Mouse (Mus musculus): ENCODE measurements around the gene Tmem207.
"Not testable (repeated sequence)": the region's sequence is repeated elsewhere in the genome, so short reads cannot be mapped to it uniquely, and the experiment has no call there.

Gene Tmem207

DNA sequence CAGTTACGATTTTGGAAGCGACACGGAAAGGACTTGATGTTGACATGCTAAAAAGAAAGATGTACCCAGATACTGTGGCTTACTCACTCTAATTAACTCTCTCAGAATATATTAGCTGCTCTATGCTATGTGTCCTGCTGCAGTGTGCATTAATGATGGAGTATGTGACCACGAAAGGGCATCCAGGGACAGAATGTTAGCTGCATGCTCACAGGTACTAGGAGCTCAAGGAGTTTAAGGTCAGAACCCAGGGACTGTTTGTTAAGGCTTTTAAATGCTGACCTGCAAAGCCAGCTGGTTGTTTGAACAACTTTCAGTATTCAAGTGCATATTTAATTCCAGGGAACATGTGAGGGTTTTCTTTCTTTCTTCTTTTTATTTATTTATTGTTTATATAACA lies at the start of gene Tmem207:
TSS of gene Tmem207 (minus strand) at position 101 of the 400 bp plus-strand sequence.
- DNase-seq (ENCODE audit: low spot score) = no peak

DNA sequence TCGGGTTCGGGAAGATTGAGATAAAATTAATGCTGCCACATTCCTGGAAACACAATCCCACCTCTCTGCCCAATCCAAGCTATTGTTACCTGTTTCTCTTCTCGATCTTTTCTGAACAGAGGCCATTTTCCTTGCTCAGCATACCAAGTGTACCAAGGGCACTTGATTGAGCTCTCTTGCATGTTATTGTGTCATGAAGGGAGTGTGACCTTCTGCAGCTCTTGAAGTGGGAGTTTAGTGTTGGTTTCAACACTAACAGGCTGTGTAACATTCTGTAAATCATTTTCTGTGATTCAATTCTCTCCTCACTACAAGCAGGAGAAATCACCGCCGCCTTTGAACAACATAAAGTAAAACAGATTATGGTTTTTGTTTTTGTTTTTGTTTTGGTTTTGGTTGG lies 47.6 kb upstream of the Tmem207 start:
- no peak for DNase-seq (ENCODE audit: low spot score)

DNA sequence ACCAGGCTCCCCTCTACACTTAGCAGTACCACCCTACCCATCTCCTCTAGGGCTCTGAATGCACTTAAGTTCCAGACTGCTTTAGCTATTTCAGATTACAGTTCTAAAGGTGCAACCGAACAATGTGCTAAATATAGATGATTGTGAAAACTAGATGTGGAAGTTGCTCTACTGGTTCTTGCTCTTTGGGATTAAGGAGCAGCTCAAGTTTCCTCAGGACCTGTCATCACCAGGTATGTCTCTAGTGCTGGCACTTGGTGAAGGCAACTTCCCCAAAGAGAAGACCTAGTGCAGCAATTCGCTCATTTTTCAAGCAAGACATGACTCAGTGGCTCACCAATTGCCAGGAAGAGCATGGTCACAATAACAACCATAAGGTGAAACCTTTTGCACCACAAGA lies 45.3 kb upstream of the Tmem207 start:
- DNase-seq (ENCODE audit: low spot score) = no peak

DNA sequence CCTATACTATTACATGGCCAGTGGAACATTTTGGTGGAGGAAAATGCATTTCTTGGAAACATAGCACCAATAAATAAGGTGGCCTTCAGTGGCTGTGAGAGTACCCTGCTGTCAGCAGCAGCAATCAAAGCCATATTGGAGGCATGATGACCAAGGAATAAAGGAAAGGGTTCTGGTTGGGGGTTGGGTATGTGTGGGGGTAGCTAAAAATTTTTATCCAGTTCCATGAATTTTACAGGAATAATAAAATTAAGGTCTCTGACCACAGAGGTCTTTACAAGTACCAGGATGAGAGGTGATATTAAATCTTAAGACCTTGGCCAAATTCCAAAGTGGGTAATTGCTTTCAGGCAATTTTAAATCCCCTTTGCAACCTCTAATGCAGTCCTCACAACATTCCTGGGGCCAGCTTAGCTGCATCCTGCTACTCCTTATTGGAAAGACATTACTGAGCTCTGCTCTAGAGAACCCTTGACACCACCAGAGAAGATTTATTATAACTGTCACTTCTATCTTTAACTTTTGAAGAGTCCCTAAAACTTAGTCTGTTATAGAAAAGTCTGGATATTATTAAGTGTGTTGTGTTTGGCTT lies 42.9 kb upstream of the Tmem207 start:
- DNase-seq (ENCODE audit: low spot score) = no peak

DNA sequence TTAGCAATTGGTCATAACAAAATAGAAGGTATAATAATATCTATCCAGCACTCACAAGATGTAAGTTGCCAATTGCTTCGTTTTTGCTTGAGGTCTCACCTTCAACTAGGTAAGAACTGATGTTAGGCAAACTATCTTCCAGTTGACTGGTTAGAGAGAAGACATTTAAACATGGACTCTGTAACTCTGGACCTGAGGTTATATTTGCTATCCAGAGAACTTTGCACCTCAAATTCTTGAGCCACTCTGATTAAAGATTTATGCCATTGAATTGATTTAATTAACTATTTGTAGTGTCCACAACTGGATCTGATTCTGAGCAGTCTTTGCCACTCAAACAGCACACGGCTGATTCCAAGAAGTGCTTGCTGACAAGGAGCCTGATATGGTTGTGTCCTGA lies 36.2 kb upstream of the Tmem207 start:
- DNase-seq (ENCODE audit: low spot score) = no peak

DNA sequence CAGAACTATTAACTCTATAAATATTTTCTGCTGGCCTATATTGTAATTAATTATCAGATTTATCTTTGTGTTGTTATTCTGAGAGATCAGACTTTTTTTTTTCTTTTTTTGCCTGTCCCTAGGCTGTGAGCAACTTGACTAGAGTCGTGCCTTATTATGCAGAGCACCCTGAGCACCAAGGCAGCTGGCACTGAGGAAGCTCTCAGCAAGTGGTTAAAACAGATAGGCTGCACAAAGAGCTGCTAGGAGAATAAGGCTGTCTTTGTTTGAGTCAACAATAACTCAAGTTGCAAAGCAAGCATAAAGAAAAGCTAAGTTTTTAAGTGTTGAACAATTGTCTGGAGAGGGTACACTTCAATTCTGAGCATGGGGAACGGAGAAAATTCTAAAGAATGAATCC lies 35.2 kb upstream of the Tmem207 start:
- DNase-seq (ENCODE audit: low spot score) = no peak

DNA sequence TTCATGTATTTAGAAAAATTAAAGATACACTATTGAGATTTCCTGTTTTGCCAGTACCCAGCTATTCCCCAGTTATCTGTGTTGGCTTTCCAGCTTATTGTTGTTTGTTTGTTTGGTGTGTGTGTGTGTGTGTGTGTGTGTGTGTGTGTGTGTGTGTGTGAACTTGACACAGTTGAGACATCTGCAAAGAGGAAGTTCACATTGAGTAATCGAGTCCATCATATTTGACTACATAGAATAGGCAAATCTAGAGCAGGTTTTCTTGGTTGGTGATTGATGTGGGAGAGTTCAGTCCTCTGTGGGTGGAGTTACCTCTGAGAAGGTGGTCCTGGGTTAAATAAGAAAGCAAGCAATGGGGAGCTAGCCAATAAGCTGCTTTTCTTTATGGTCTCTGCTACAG lies 32.2 kb upstream of the Tmem207 start:
- no peak for DNase-seq (ENCODE audit: low spot score)

DNA sequence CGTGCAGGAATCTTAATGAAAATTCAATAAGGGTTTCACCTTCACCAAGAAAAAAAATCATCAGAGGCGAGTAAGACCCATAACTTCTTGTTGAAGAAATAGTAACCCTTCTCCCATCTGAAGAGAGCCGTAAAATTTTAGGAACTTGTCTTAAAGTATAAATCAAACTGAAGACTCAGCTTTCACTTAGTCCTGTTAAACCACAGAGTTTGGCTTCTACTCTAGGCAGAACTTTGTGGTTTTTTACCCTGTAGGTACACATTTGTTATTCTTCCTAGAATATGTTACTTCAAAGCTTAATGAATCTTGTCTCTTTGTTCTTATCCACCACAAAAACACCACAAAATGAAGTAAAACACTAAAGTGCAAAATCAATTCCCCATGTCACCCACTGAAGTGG lies 25.7 kb upstream of the Tmem207 start:
- DNase-seq (ENCODE audit: low spot score) = no peak

DNA sequence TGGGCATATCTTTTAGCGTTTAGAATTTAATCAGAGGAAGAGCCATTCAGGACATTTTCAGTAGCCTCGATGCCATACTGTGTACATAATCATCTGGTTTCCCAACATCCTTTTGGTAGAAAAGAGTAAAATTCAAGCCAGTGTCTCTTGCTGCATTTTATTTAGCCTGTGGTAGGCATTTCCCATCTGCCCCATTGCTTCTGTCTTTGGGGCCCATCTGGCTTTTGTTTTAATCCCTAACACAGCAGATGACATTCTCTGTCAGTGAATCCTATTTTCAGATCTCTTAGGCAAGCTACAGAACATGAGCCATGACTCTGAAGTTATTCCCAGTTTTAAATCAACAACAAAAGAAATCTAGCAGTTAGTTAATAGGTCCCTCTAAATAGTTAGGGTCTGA lies 22.7 kb upstream of the Tmem207 start:
- DNase-seq (ENCODE audit: low spot score) = peak; percentile 70

DNA sequence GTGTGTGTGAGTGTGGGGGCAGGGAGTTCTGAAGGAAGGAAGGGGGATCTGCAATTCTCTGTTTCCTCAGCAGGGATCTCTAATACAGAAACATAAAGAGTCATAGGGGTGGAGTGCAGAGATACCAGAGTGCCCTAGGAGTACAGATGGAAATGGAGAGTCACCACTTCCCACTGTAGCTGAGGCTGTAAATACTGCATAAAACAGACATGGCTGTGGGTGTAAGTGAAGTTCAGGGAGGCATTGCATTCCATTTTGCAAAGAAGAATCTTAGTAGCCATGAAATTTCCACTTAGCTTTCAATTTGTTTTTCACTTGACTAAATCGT lies 20.3 kb upstream of the Tmem207 start:
- DNase-seq (ENCODE audit: low spot score) = no peak

DNA sequence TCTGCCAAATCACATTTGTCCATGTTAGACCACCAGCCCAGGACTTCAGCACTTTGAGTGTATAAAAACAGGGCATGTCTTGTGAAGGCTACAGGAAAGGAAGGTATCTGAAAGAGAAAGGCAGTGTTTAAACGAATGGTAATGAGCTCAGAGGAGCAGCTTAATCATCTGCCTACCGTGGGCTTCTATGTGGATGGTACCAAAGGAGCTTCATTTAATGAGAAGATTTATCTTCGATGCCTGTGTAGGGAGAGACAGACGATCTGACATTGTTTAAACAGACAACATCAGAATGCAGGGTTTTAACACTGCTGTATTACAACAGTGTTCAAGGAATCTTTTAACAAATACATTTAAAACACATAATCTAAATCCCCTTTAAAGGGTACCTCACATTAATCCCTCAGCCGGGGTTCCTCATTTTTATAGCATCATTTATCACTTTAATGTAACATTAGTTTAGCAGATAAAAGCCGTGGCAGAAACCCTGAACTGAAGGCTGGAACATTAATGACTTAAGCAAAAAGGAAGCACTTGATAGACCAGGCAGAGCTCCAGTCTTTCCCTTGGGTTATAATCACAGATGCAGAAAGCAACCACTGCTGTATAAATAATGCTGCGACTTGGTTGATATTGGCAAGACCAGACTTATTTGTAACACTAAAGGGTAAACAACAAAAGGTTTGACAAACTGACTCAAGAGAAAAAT lies 19.8 kb upstream of the Tmem207 start:
- no peak for DNase-seq (ENCODE audit: low spot score)

DNA sequence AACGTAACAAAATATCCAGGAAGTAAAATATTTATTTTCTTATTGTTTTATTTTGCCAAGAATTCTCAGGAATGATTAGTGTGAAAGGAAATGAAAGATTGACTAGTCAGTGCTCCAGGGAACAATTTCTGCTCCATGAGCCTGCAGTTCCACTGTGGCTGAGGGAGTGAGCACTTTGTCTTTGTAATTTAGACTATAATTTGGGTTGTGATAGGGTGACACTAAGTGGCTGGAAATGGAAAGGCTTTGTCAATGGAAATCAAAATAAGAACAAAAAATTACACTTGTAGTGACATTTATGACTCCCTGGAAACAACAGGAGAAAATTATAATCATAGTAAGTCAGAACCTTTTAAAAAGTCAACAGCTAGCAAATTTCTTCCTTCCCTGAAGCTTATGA lies 5.7 kb upstream of the Tmem207 start:
- no peak for DNase-seq (ENCODE audit: low spot score)

DNA sequence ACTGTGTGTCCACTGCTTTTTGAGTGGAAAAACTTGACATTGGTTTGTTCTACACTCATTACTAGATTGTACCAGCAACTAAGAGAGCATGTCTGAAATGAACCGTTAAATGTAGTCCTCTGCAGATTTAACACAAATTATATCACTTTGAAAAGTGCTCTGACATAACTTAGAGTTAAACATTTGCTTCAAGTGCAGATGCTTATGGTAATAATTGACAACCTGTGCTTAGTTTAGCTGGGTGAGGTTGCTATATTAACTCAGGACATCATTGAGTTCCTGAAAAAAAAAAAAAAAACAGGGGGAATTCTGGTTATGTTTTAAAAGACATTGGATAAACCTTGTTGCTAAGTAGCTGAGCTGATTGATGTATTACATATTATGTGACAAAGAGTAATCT lies 3.9 kb upstream of the Tmem207 start:
- DNase-seq (ENCODE audit: low spot score) = no peak

DNA sequence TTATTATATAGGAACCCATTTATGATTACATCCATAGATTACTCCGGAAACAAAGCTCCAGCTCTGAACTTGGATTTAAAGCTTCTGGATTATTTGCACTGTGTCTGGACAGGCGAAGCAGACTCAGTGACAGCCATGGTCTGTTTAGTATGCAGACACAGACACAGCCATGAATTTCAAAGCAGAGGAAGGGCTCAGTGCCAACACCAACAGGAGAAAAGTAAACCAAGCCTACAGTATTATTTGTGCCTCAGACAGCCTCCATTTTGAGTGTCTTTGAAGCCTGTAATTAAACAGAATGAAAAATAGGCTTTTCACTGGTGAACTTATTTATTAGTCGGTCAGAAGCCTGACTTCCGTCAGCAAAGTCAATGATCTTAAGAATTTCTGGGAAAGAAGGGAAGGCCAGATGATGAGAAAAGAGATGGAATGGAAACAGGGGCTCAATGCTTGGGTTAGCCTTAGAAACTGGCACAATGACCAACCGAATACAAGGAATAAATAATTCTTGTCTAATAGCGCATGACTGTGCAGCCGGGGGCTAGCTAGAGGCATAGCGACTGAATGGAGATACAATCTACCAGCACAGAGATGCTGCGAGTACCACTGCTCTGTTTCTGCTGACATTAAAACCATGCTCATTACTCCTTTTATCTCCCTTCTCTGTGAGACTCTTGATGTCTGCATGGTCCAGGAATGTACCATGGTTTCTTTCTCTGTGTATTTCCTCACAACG lies 1.5 kb upstream of the Tmem207 start:
- DNase-seq (ENCODE audit: low spot score) = no peak

DNA sequence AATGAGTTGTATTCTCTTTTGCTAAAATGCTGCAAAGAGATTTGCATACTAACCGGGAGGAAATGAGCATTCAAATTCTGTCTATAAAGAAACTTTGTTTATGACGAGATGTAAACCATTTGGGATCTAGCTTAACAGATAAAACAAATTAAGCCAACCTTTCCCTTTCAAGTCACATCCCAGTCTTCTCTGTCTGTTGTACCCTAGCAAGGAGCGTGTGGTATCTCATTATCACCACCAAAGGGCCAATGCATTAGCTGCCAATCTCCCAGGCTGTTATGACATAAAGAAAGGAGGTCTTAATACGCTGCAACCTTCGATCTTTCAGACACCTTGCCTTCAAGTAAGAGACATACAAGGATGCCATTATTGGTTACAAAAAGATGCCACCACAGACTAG lies 737 bp downstream of the Tmem207 start:
- DNase-seq (ENCODE audit: low spot score) = no peak

DNA sequence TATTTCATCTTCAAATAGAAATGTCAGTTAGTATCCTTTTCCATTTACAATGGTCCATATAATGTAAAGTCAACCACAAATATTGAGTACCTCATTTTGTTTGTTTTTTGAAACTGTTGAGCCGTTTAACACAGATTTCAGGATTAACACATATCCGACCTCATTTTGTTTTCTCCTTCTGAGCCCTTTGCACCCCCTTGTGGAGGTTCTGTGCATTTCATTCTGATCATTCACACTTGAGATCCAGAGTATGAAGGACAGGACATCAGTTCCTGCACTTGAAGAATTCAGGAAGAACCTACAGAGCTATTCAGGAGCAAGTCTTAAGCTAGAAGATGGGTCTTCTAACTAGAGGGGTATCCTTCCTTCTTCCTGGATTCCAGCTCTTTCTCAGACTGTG lies 7.0 kb downstream of the Tmem207 start:
- peak; percentile 51 for DNase-seq (ENCODE audit: low spot score)

DNA sequence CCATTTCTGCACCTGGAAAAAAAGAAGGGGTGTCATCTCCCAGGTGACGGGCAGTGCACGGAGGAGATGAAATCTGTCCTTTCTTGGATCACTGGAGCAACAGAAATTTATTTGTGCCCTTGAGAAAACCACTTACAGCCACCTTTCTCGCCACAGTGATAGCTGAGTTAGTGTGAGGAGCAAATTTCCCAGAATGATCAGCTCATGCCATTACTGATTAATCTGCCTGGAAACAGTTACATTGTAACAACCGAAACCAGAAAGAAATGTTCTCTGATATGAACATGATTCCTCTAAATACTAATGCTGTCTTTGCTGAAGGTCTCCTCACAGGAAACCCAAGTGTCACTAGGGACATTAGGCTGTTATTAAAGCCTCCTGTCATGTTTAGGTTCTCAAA lies 21.6 kb downstream of the Tmem207 start:
- DNase-seq (ENCODE audit: low spot score) = no peak

DNA sequence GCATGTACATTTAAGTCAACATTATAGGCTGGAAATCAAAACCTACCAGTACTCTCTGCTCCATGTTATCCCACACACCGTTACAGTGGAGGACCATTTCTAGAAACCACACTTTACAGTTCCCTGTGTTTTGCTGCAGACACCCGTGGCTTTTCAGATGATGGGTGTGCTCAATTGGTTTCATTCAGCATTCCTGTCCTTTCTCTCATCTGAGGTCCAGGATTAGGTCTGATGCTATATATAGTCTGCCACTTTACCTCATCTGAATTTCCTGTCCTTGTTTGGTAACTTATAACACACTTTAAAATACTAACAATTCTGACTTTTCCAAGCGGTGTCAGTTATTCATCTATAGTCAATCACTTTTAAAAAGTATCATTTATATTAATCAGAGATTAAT lies 25.8 kb downstream of the Tmem207 start:
- no peak for DNase-seq (ENCODE audit: low spot score)

DNA sequence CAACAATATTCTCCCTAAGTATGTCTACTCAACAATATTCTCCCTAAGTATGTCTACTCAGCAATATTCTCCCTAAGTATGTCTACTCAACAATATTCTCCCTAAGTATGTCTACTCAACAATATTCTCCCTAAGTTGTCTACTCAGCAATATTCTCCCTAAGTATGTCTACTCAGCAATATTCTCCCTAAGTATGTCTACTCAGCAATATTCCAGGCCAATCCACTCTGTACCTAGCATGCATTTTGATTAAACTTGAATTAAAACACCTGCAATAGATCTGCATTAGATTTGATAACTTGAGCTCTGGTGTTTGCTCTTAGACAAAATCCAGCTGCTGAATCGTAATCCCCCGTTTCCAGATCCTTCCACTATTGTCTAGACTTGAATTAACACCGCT lies 26.9 kb downstream of the Tmem207 start:
- DNase-seq (ENCODE audit: low spot score) = not testable (repeated sequence)

DNA sequence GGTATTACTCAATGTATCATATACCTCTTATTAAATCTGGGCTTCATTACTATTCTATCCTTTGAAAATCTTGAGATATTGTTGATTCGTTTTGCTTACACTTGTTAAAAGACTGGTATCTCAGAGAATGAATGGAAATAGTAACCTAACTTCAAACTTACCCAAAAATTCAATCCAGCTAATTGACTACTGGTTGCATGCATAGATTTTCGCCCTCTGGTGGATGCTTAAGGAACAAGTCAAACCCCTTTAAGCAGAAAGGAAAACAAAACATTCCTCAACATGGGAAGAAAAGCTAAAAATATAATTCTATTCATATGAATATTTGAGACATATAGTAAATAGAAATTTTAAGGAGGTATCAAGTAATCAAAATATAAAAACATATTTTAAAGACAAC lies 30.8 kb downstream of the Tmem207 start:
- peak; percentile 38 for DNase-seq (ENCODE audit: low spot score)

DNA sequence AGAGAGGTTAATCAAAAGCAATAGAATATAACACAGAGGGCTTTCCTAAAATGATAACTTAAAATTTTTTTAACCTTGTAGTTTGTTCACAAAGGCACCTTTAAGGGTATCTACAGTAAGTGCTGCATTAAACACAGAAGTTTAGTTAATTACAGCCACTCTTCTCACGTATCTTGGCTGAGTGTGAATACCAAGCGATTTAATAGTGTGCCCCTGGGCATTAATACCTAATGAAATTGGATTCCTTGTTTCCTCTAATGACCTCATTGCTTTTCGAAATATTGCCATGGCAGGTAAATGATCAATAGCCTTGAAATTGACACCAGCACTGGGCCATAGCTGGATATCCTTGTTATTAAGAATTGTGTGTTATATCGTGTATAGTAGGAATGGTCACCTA lies 55.3 kb downstream of the Tmem207 start:
- DNase-seq (ENCODE audit: low spot score) = no peak

DNA sequence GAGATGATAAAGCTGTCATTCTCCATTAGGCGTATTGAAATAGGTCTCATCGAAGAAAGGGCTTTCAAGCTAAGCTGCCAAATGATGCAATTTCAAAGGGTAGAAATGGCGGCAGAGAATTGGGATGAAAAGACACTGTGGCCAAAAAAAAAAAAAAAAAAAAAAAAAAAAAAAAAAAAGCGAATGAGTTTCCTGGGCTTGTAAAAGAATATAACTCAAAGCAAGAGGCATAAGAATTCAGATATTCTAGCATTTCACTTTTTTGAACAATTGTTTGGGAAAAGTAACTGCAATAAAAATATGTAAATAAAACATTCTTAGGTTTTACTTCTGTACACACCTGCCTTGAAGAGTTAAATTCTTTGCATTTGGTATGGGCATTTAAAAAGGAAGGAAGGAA lies 60.0 kb downstream of the Tmem207 start:
- no peak for DNase-seq (ENCODE audit: low spot score)

DNA sequence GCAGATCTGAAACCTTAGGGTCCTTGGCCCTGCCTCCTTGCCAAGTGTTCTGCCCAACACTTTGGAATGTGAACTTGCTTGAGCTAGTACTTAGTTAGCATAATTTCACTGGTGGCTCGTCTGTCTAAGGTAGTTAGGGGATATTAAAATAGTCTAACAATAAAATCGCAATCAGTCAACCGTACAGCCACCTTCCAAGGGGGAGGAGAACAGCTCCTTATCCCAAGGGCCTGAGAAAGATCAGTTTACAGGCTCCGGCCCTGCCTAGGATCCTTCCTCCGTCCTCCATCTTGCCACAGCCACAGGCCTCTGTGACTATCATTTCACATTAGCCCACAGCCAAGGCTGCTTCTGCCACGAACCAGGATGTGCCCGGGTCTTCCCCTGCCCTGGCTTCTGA lies 63.7 kb downstream of the Tmem207 start, which contains the start of gene Cldn16:
TSS of gene Cldn16 (plus strand) at position 301 of the 400 bp plus-strand sequence.
- DNase-seq (ENCODE audit: low spot score) = no peak

DNA sequence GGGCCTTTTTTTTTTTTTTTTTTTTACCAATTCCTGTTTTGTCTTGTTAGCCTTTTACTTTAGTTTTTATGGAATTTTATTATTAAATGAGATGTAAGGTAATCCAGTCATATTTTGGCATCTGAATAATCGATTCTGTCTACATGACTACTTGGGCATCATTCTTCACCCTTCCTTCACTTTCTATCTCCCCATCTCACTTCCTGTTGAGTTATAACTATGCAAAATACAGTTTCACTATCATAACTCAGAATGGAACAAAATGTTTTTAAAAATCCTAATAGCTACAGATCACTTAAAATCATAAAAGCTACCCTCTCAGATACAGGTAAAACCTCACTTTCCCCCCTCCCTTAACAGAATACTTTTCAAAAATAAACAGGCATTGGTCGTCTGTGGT lies 70.4 kb downstream of the Tmem207 start:
- DNase-seq (ENCODE audit: low spot score) = no peak
